Mouse (Mus musculus): ENCODE measurements around the gene Ly6g6f. TPM values are rescaled to one million over a fixed set of nuclear protein-coding genes. Genes with fewer than 3 reads are reported as not detected.

The Ly6g6f gene
- polyA plus RNA-seq, 1 experiment from 2014 or later, result 0.68 TPM

- H3K36me3 ChIP-seq, result peaks cover 54% of the 10 kb centered on the region
These were observed 18.7 kb upstream of the Ly6g6f start for GRCm38 (mm10) chr17:35104079-35104478.

GRCm38 (mm10) chr17:35103221-35103690 lies 17.8 kb upstream of the Ly6g6f start:
- no peak overlapping the region for H3K9ac ChIP-seq
- H3K4me2 ChIP-seq, result no peak overlapping the region
- WGBS, result 76% methylated on average over 6 of the region's 6 CpGs
- H3K9me3 ChIP-seq, result no peaks in the 10 kb centered on the region
- no peak for ATAC-seq (ENCODE audit: low read depth)
- H3K27ac ChIP-seq (replicated peaks), result no peak overlapping the region
- H3K4me3 ChIP-seq, result no peak overlapping the region
- H3K36me3 ChIP-seq, result peaks cover 63% of the 10 kb centered on the region
- H3K27me3 ChIP-seq, result no peaks in the 10 kb centered on the region
- peaks cover 8% of the 10 kb centered on the region; the same call in 1 of the 2 replicates for H3K4me1 ChIP-seq (replicated peaks)

More at GRCm38 (mm10) chr17:35104079-35104478, 18.7 kb upstream of the Ly6g6f start:
- no peaks in the 10 kb centered on the region for H3K27me3 ChIP-seq
- peaks cover 8% of the 10 kb centered on the region; the same call in 1 of the 2 replicates for H3K4me1 ChIP-seq (replicated peaks)
- ATAC-seq (ENCODE audit: low read depth), result no peak
- H3K27ac ChIP-seq (replicated peaks), result no peak overlapping the region
- no peak overlapping the region for H3K4me2 ChIP-seq
- H3K4me3 ChIP-seq, result no peak overlapping the region
- WGBS, result 90% methylated on average over 7 of the region's 7 CpGs
- no peak overlapping the region for H3K9ac ChIP-seq
- H3K9me3 ChIP-seq, result no peaks in the 10 kb centered on the region

DNA sequence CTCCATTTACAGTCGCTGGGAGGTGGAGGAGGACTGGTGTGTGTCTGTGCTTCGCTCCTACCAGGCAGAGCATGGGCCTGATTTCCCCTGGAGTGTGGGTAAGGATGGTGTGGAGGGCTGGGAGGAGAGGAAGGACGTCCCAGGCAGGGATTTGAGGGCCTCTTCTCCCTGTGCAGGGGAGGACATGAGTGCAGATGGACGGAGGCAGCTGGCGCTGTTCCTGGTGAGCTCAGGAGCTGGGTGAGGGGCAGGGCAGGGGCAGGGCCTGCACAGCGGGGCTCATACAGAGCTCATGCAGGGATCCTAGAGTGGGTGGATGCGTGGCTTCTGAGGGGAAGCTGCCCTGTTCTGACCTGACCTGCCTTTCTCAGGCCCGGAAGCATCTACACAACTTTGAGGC lies 16.9 kb upstream of the Ly6g6f start:
- no peak overlapping the region for H3K4me3 ChIP-seq
- WGBS, result 79% methylated on average over 8 of the region's 8 CpGs
- no peaks in the 10 kb centered on the region for H3K9me3 ChIP-seq
- H3K4me1 ChIP-seq (replicated peaks), result peaks cover 8% of the 10 kb centered on the region; the same call in 1 of the 2 replicates
- H3K9ac ChIP-seq, result no peak overlapping the region
- H3K36me3 ChIP-seq, result peaks cover 72% of the 10 kb centered on the region
- no peak overlapping the region for H3K4me2 ChIP-seq
- ATAC-seq (ENCODE audit: low read depth), result no peak
- no peaks in the 10 kb centered on the region for H3K27me3 ChIP-seq
- no peak overlapping the region for H3K27ac ChIP-seq (replicated peaks)

- Histone ChIP-seq H3K9ac (no peak overlapping the region), H3K4me2 (no peak overlapping the region), H3K9me3 (no peaks in the 10 kb centered on the region), H3K4me3 (no peak overlapping the region), H3K4me1 (replicated peaks) (peaks cover 7% of the 10 kb centered on the region; the same call in 1 of the 2 replicates), H3K27me3 (no peaks in the 10 kb centered on the region), H3K36me3 (peaks cover 84% of the 10 kb centered on the region), H3K27ac (replicated peaks) (no peak overlapping the region)
- ATAC-seq (ENCODE audit: low read depth), result no peak
- WGBS, result 95% methylated on average over 11 of the region's 11 CpGs
These were observed 15.8 kb upstream of the Ly6g6f start for GRCm38 (mm10) chr17:35101161-35101560.

DNA sequence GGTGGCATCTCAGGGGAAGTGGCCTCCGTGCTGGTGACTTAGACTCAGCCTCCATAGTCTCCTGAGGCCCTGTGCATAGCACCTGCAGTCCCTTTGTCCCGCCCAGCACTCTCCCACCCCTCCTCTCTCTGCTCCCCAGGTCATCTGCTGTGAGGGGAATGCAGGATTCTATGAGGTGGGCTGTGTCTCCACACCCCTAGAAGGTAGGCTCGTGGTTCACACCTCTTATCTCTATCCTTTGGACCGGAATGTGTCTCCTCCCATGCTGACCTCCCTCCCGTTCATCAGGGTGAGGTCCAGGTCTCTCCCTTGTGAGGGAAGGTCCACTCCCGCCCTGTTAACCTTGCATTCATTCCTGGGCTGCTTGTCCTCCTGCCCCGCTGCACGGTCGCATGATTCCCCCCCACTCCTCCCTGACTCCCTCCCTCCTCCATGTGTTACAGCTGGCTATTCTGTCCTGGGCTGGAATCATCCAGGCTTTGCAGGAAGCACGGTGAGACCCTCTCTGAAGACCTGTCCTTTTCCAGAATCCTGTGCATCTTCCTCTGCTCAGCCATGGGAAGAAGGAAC lies 14.9 kb upstream of the Ly6g6f start:
- H3K27me3 ChIP-seq, result no peaks in the 10 kb centered on the region
- no peaks in the 10 kb centered on the region for H3K9me3 ChIP-seq
- H3K4me1 ChIP-seq (replicated peaks), result no peaks in the 10 kb centered on the region
- no peak overlapping the region for H3K4me3 ChIP-seq
- ATAC-seq (ENCODE audit: low read depth), result no peak
- H3K4me2 ChIP-seq, result no peak overlapping the region
- 79% methylated on average over 10 of the region's 10 CpGs for WGBS
- peaks cover 91% of the 10 kb centered on the region for H3K36me3 ChIP-seq
- H3K9ac ChIP-seq, result no peak overlapping the region
- no peak overlapping the region for H3K27ac ChIP-seq (replicated peaks)

GRCm38 (mm10) chr17:35097164-35097655 lies 11.8 kb upstream of the Ly6g6f start:
- Histone ChIP-seq H3K27ac (replicated peaks) (no peak overlapping the region), H3K4me1 (replicated peaks) (no peaks in the 10 kb centered on the region), H3K27me3 (no peaks in the 10 kb centered on the region), H3K9ac (no peak overlapping the region), H3K4me2 (no peak overlapping the region), H3K36me3 (peaks cover 99% of the 10 kb centered on the region), H3K4me3 (no peak overlapping the region), H3K9me3 (no peaks in the 10 kb centered on the region)
- ATAC-seq (ENCODE audit: low read depth), result no peak
- WGBS, result 87% methylated on average over 12 of the region's 12 CpGs

GRCm38 (mm10) chr17:35096597-35096996 lies 11.2 kb upstream of the Ly6g6f start:
- no peak overlapping the region for H3K27ac ChIP-seq (replicated peaks)
- no peak overlapping the region for H3K4me3 ChIP-seq
- no peak overlapping the region for H3K9ac ChIP-seq
- no peaks in the 10 kb centered on the region for H3K4me1 ChIP-seq (replicated peaks)
- no peak for ATAC-seq (ENCODE audit: low read depth)
- WGBS, result 86% methylated on average over 12 of the region's 12 CpGs
- no peak overlapping the region for H3K4me2 ChIP-seq
- peaks cover 96% of the 10 kb centered on the region for H3K36me3 ChIP-seq
- H3K27me3 ChIP-seq, result no peaks in the 10 kb centered on the region
- H3K9me3 ChIP-seq, result no peaks in the 10 kb centered on the region

DNA sequence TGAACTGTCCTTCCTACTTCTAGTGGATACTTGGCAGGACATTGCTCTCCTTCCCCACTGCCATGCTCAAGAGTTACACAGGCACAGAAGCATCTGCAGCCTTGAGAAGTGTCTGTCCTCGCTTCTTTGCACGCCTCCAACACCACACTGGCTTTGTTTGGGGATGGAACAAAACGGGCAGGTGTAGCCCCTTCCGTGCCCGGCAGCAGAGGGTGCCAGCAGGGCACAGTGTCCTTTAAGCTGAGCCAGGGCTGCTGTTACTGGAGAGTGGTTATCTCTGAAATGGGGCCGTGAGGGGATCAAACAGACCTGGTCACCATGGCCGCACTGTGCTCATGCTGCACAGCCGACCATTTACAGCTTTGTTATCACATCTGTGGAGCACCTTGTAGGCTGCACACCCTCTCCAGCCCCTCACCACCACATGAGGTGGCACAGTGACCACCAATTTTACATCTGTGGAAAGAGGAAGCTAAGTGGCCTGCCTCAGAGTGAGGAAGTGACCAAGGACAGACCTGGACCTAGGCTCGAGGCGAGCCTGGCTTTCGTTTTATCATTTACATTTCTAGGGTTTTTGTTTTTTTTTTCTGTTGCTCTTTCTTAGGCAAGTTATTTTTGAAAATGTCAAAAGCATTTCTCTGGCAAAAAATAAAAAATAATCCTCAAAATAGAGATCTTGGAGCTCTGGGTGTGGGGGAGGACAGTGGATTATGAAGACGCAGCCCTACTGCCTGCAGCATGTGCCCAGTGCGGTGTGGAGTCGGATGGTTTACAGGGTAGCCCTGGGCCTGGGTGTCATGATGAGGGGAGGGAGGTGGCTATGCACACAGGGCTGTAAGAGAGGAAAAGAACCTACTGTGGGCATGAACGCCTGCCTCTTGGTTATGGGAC lies 9.3 kb upstream of the Ly6g6f start:
- peaks cover 17% of the 10 kb centered on the region for H3K4me1 ChIP-seq (replicated peaks)
- no peak overlapping the region for H3K27ac ChIP-seq (replicated peaks)
- no peak for ATAC-seq (ENCODE audit: low read depth)
- no peak overlapping the region; the same call in 1 of the 2 replicates for H3K9ac ChIP-seq
- H3K9me3 ChIP-seq, result no peaks in the 10 kb centered on the region
- WGBS, result 93% methylated on average over 15 of the region's 15 CpGs
- H3K27me3 ChIP-seq, result no peaks in the 10 kb centered on the region
- no peak overlapping the region for H3K4me2 ChIP-seq
- peaks cover 82% of the 10 kb centered on the region for H3K36me3 ChIP-seq
- no peak overlapping the region for H3K4me3 ChIP-seq

GRCm38 (mm10) chr17:35092403-35093198 lies 7.2 kb upstream of the Ly6g6f start:
- H3K36me3 ChIP-seq, result peaks cover 60% of the 10 kb centered on the region
- H3K27me3 ChIP-seq, result no peaks in the 10 kb centered on the region
- no peaks in the 10 kb centered on the region for H3K9me3 ChIP-seq
- no peak overlapping the region for H3K4me3 ChIP-seq
- no peak overlapping the region for H3K9ac ChIP-seq
- no peak overlapping the region for H3K27ac ChIP-seq (replicated peaks)
- no peak overlapping the region for H3K4me2 ChIP-seq
- no peak for ATAC-seq (ENCODE audit: low read depth)
- 92% methylated on average over 14 of the region's 14 CpGs for WGBS
- H3K4me1 ChIP-seq (replicated peaks), result peaks cover 18% of the 10 kb centered on the region

DNA sequence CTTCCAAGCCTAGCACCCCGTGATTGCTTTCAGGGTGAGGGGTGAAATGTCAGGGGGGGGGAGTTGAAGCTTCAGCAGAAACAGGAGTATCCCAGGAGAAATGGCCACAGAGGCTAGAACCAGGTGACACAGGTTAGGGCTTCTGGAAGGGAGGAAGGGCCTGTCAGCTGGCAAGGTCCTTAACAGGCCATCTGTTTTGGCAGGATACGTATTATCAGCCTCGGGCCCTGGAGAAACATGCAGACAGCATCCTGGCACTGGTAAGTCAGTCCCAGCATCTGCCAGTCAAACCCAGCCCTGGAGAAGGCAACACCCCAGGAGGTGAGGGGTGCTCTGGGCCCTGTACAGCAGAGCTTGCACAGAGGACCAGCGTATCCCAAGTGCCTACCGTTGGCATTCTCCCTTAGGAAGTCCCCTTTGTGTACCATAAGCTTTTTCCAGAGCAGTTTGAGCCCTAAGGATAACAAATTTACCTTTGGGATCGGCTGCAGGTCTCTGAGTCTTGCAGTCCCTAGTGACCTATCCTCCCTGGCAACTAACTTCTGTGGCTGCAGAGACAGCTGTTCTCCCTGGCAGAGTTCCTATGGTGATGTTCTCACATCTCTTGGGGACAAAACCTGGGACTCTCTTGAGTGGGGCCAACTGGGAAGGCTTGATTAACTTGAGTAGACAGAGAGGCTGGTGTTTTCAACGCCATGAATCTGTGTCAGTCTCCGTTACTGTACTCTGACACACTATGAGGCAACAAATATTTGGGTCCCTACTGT lies 4.9 kb upstream of the Ly6g6f start:
- Histone ChIP-seq H3K36me3 (peaks cover 39% of the 10 kb centered on the region), H3K9me3 (no peaks in the 10 kb centered on the region), H3K4me2 (peak overlapping the region; percentile 72), H3K27ac (replicated peaks) (peak overlapping the region; percentile 98), H3K9ac (peak overlapping the region; percentile 89), H3K27me3 (no peaks in the 10 kb centered on the region), H3K4me1 (replicated peaks) (peaks cover 18% of the 10 kb centered on the region), H3K4me3 (peak overlapping the region; percentile 59)
- WGBS, result 56% methylated on average over 8 of the region's 8 CpGs
- no peak for ATAC-seq (ENCODE audit: low read depth)

Measured in neural tube, embryonic 13.5 days (tissue).